In the genomic region with DNA sequence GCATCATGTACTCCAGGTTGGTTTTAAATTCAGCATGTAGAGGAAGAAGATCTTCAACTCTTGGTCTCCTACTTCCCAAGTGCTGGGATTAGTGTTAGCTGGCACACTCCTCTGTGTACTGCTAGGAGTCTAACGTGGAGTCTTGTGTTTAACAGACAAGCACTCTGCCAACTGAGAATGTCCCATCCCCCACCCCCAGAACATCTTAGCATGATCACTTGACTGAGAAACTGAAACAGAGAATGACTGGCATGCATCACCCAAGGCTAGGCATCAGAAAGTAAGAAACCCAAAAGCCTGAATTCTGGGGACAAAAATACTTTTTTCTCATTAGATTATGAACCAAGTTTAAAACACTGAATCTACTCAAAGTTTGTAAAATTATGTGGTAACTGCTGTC, we compare ENCODE assay signal across 23 mouse cellular contexts. TPM values are rescaled to one million over a fixed set of nuclear protein-coding genes. Genes with fewer than 3 reads are reported as not detected.
DNase-seq lines count a peak whose midpoint lies in the region; ATAC-seq and TF ChIP-seq lines count a peak whose summit lies in the region.
"Had no signal": no experiment of that assay in that cellular context is flagged by ENCODE, and none has a peak within 500 bp of the region (broad histone marks: within the 10 kb centered on the region; RNA-seq: fewer than 3 reads in every experiment).

No protein-coding gene starts in this region.

- no peak for ATAC-seq in erythroid progenitor cell, adult 5-6 weeks (replicated peaks; ENCODE audit: low FRiP score, poor library complexity, severe bottlenecking)
- ATAC-seq: activated CD4-positive, CD25-positive, alpha-beta regulatory T cell, adult 4 months; forebrain, embryonic 13.5 days; forebrain, embryonic 15.5 days; forebrain, postnatal 0 days; Patski had no signal

- peaks cover 12% of the 10 kb centered on the region for H3K79me2 ChIP-seq in macrophage (ENCODE audit: inconsistent target)
- H3K79me2 ChIP-seq in heart, adult 2 months (replicated peaks; ENCODE audit: control insufficient read depth, insufficient read depth, low read length): peaks cover 1% of the 10 kb centered on the region; the same call in 1 of the 2 replicates

- DNase-seq in heart, adult 2 months: no peak
- DNase-seq in gastrocnemius, adult 18-20 months (ENCODE audit: low spot score): no peak
- DNase-seq: adrenal gland, adult 8-10 months; adrenal gland, postnatal 14 days; adrenal gland, postnatal 36 days; cerebellum, adult 11 months; cerebellum, adult 18-20 months; cerebellum, adult 8-10 months; cerebellum, adult 9-11 months; cerebellum, postnatal 14 days; cerebellum, postnatal 36 days; embryo, embryonic 11 days; forebrain, postnatal 0 days had no signal

- peak overlapping the region; percentile 68 for H3K27ac ChIP-seq in bone marrow macrophage, adult 2 months (ENCODE audit: insufficient read depth, low read depth, low read length)
- peak overlapping the region; percentile 88 for H3K27ac ChIP-seq in macrophage
- H3K27ac ChIP-seq in heart, adult 2 months: no peak overlapping the region
- H3K27ac ChIP-seq: embryonic facial prominence, embryonic 13.5 days; forebrain, embryonic 13.5 days; forebrain, embryonic 15.5 days had no signal

- no peaks in the 10 kb centered on the region for H3K36me3 ChIP-seq in macrophage (ENCODE audit: inconsistent target)
- H3K36me3 ChIP-seq in heart, adult 2 months (ENCODE audit: control insufficient read depth, insufficient read depth, low read length): peaks cover 4% of the 10 kb centered on the region; the same call in 1 of the 2 replicates
- H3K36me3 ChIP-seq: embryonic facial prominence, embryonic 13.5 days; embryonic facial prominence, embryonic 15.5 days; forebrain, embryonic 15.5 days had no signal

- H3K27me3 ChIP-seq in heart, adult 2 months (ENCODE audit: control insufficient read depth, insufficient read depth, low read length): no peaks in the 10 kb centered on the region
- H3K27me3 ChIP-seq: embryonic facial prominence, embryonic 13.5 days; embryonic facial prominence, embryonic 15.5 days; forebrain, embryonic 13.5 days; forebrain, embryonic 15.5 days had no signal

- no peak for TF ChIP-seq CTCF in bone marrow macrophage, adult 2 months (IDR thresholded peaks at IDR 0.05; ENCODE audit: low read depth, low read length)
- no peak for TF ChIP-seq CTCF in heart, adult 2 months (IDR thresholded peaks at IDR 0.05)

- intact Hi-C loops in heart, adult 2 months (cut with DNase I): no loop called here

- no peak for TF ChIP-seq POLR2A in bone marrow macrophage, adult 2 months (IDR thresholded peaks at IDR 0.05; ENCODE audit: borderline replicate concordance, low read depth, low read length)
- TF ChIP-seq POLR2A in heart, adult 2 months (IDR thresholded peaks at IDR 0.05; ENCODE audit: insufficient read depth, low read depth, low read length): no peak

- no peak overlapping the region for H3K9ac ChIP-seq in heart, adult 2 months (ENCODE audit: low read depth, low read length)
- H3K9ac ChIP-seq: embryonic facial prominence, embryonic 13.5 days; embryonic facial prominence, embryonic 15.5 days; forebrain, embryonic 13.5 days; forebrain, embryonic 15.5 days; forebrain, postnatal 0 days had no signal

- no peak for TF ChIP-seq EP300 in heart, adult 2 months (IDR thresholded peaks at IDR 0.05; ENCODE audit: insufficient read depth, low read depth, low read length)

- no peak overlapping the region for H3K4me3 ChIP-seq in bone marrow macrophage, adult 2 months (ENCODE audit: insufficient read depth, low read length)
- H3K4me3 ChIP-seq in macrophage (ENCODE audit: inconsistent target): no peak overlapping the region
- no peak overlapping the region for H3K4me3 ChIP-seq in heart, adult 2 months
- H3K4me3 ChIP-seq: embryonic facial prominence, embryonic 13.5 days; embryonic facial prominence, embryonic 15.5 days; erythroblast, embryonic 14.5 days; forebrain, embryonic 13.5 days; forebrain, embryonic 15.5 days had no signal

- WGBS in macrophage (ENCODE audit: missing documents): 75% methylated on average over 1 of the region's 1 CpGs
- 48% methylated on average over 1 of the region's 1 CpGs for WGBS in heart, adult 2 months

- H3K4me1 ChIP-seq in bone marrow macrophage, adult 2 months (ENCODE audit: control insufficient read depth, insufficient read depth, low read length): peaks cover 43% of the 10 kb centered on the region
- peaks cover 3% of the 10 kb centered on the region for H3K4me1 ChIP-seq in heart, adult 2 months (ENCODE audit: control insufficient read depth, insufficient read depth, low read length)

RNA-seq across cellular contexts. Expression of a gene that starts 3.4 kb away (rescaled TPM):
- polyA plus RNA-seq in bone marrow macrophage, adult 2 months (2012; ENCODE audit: insufficient read depth, insufficient read length, missing spikeins): 57.2 and 59.6 TPM in 2 replicates
- total RNA-seq in macrophage (2018; cell fraction: chromatin; rRNA removed): 1,000 to 10,000 TPM in 2 of 26 experiments, 100 to 1,000 TPM in 24; 199 to 1,189 (median 483) TPM
- total RNA-seq in macrophage (2018; cell fraction: cytosol; rRNA removed): 100 to 1,000 TPM in 21 of 26 experiments, 10 to 100 TPM in 5; 85.0 to 346 (median 154) TPM
- 1,000 to 10,000 TPM in 2 of 26 experiments, 100 to 1,000 TPM in 24; 160 to 1,576 (median 497) TPM for total RNA-seq in macrophage (2018; cell fraction: nucleus; rRNA removed)
- polyA plus RNA-seq in macrophage (2018): 40.8 to 61.3 TPM (median 52.2 TPM) in 3 replicates
- 10 to 100 TPM; 17.7 to 18.5 TPM for total RNA-seq in heart, adult 2 months (2021)
- 9.0 and 12.2 TPM in 2 replicates for polyA plus RNA-seq in heart, adult 2 months (2012; rRNA removed)
- 1 to 10 TPM; 9.5 to 9.7 TPM for total RNA-seq in gastrocnemius, adult 18-20 months (2021)
- total RNA-seq in erythroid progenitor cell, adult 5-6 weeks (2015; ENCODE audit: low replicate concordance): 3.2 and 4.6 TPM in 2 replicates
- 1.1 and 4.5 TPM in 2 replicates for total RNA-seq in erythroid progenitor cell, adult 5-6 weeks (2017; ENCODE audit: low replicate concordance)
